Mouse (Mus musculus) lung, postnatal 0 days (tissue): ENCODE measurements around the gene Mettl8. TPM values are rescaled to one million over a fixed set of nuclear protein-coding genes. Genes with fewer than 3 reads are reported as not detected.

Experiments used
- ATAC-seq: fragments of 200-750 bp; cut with Nextera tagmentation; 2 replicates; pipeline ENCODE4 v1.8.0; 2017; ENCODE audit warnings: moderate library complexity
- DNase-seq: peaks from one replicate; pipeline ENCODE4 v3.0.0-alpha.2; 2016; ENCODE audit warnings: low spot score
- H3K27ac ChIP-seq: fragments of 300-500 bp; sonication (generic); 2 replicates; pipeline ENCODE4 v1.5.1; 2014; ENCODE audit warnings: antibody characterized with exemption, mild to moderate bottlenecking, low read length, mixed read lengths
- H3K27me3 ChIP-seq: fragments of 300-500 bp; sonication (generic); replicated peaks from 2 replicates; pipeline ENCODE4 v1.6.1; 2014; ENCODE audit warnings: low read length, mixed read lengths; ENCODE audit not compliant: insufficient read depth
- H3K36me3 ChIP-seq: fragments of 300-500 bp; sonication (generic); 2 replicates; pipeline ENCODE4 v1.6.1; 2014; ENCODE audit warnings: low read length, mixed read lengths; ENCODE audit not compliant: insufficient read depth
- H3K4me1 ChIP-seq: fragments of 300-500 bp; sonication (generic); 2 replicates; pipeline ENCODE4 v1.6.1; 2014; ENCODE audit warnings: antibody characterized with exemption, low read depth, low read length, mixed read lengths; ENCODE audit not compliant: insufficient read depth
- H3K4me2 ChIP-seq: fragments of 300-500 bp; sonication (generic); replicated peaks from 2 replicates; pipeline ENCODE4 v1.6.1; 2014; ENCODE audit warnings: low read depth, mild to moderate bottlenecking, low read length, moderate library complexity, mixed read lengths
- H3K4me3 ChIP-seq: fragments of 300-500 bp; sonication (generic); 2 replicates; pipeline ENCODE4 v1.5.1; 2014; ENCODE audit warnings: low read depth, low read length
- H3K9ac ChIP-seq: fragments of 300-500 bp; sonication (generic); replicated peaks from 2 replicates; pipeline ENCODE4 v1.6.1; 2014; ENCODE audit warnings: low read depth, mild to moderate bottlenecking
- H3K9me3 ChIP-seq: fragments of 300-500 bp; sonication (generic); 2 replicates; pipeline ENCODE4 v1.6.1; 2016; ENCODE audit warnings: low read length, mixed read lengths
- CTCF ChIP-seq: IDR thresholded peaks from 2 replicates; pipeline ENCODE4 v1.5.1; 2016; ENCODE audit warnings: antibody characterized with exemption, mild to moderate bottlenecking
- EP300 ChIP-seq: IDR thresholded peaks from 2 replicates; pipeline ENCODE4 v1.6.1; 2016; ENCODE audit warnings: antibody characterized with exemption, mild to moderate bottlenecking, control low read depth
- WGBS: fragments of 180-500 bp; shearing (Covaris S2); extraction: QIAGEN DNeasy Blood & Tissue Kit; methylation state at CpG from one replicate; pipeline ENCODE4 v1.1.7; 2014; 5-methylcytosine and 5-hydroxymethylcytosine counted together
- polyA plus RNA-seq: library from polyadenylated mRNA; unstranded; fragments of >200 nt; fragmentation: Nextera tagmentation; extraction: Ambion mirVana; gene quantifications from 2 replicates; pipeline ENCODE4 v1.2.1, GENCODE M21; 2015

Gene Mettl8
- polyA plus RNA-seq, 1 experiment from 2014 or later = 8.6 TPM

DNA sequence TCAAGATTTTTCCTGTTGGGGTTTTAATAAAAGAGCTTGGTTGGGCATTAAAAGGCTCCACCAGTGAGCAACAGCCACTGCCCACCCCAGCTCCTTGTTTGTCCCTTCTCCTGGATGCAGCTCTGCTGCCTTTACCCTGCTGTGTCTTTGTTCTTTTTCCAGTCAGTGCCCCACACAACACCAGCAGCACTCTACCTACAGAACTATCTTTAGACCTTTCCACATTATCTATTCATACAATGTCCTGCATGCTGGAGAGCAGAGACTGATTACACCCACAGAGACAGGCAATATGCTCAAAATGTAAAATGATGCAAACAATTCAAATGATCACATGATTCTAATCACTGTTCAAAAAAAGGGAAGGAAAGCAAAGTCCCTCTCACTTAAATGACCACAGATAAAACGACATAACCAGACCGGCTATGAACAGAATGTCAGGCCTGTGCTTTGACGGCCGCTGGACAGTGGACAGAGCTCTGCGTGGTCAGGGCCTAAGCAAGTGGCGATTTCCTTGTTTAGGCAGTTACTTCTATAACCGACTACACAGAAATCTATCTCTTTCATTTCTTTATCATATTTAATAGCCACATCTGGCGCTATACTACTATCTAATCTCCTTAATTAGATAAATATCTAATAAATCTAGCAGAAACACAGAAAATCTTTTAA lies 35.5 kb downstream of the Mettl8 start:
- ATAC-seq = no peak
- Histone ChIP-seq H3K9ac (no peak overlapping the region), H3K4me2 (no peak overlapping the region), H3K9me3 (no peaks in the 10 kb centered on the region), H3K4me1 (no peaks in the 10 kb centered on the region), H3K27me3 (no peaks in the 10 kb centered on the region), H3K36me3 (no peaks in the 10 kb centered on the region), H3K4me3 (no peak overlapping the region), H3K27ac (no peak overlapping the region)
- no peak for DNase-seq
- WGBS = 75% methylated on average over 8 of the region's 8 CpGs
- no peak for TF ChIP-seq EP300
- no peak for TF ChIP-seq CTCF

DNA sequence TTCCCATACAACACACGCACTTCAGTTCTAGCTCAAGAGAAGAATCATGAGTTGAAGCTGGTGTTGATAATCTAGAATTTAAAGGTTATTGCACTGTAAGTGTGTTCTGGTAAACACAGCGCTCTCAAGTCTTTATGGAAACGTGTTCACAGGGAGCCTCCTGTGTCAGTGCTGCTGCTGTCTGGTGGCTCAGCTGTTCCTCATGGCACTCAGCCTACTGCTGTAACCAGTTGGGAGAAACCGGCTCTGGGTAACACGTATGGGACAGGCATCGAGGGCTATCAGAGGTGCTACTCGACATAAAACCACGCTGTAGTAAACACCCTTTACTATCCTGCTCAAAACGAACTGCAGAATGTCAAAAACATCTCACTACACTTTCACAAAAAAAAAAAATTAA lies 36.1 kb downstream of the Mettl8 start:
- H3K4me1 ChIP-seq = no peaks in the 10 kb centered on the region
- no peak overlapping the region for H3K9ac ChIP-seq
- no peak for DNase-seq
- WGBS = 58% methylated on average over 9 of the region's 9 CpGs
- H3K9me3 ChIP-seq = no peaks in the 10 kb centered on the region
- H3K27ac ChIP-seq = no peak overlapping the region
- TF ChIP-seq CTCF = no peak
- no peak for TF ChIP-seq EP300
- H3K36me3 ChIP-seq = no peaks in the 10 kb centered on the region
- no peak overlapping the region for H3K4me3 ChIP-seq
- no peak overlapping the region for H3K4me2 ChIP-seq
- ATAC-seq = no peak
- no peaks in the 10 kb centered on the region for H3K27me3 ChIP-seq

- ATAC-seq = no peak
- WGBS = 93% methylated on average over 7 of the region's 7 CpGs
- Histone ChIP-seq H3K9me3 (no peaks in the 10 kb centered on the region), H3K4me1 (no peaks in the 10 kb centered on the region), H3K4me3 (no peak overlapping the region), H3K27me3 (no peaks in the 10 kb centered on the region), H3K27ac (no peak overlapping the region), H3K4me2 (no peak overlapping the region), H3K9ac (no peak overlapping the region), H3K36me3 (no peaks in the 10 kb centered on the region)
- TF ChIP-seq CTCF (no peak), EP300 (no peak)
- no peak for DNase-seq
These were observed 41.9 kb downstream of the Mettl8 start for GRCm38 (mm10) chr2:71013521-71013920.

GRCm38 (mm10) chr2:71011816-71012215 lies 43.6 kb downstream of the Mettl8 start:
- no peaks in the 10 kb centered on the region for H3K4me1 ChIP-seq
- H3K4me2 ChIP-seq = no peak overlapping the region
- H3K9me3 ChIP-seq = no peaks in the 10 kb centered on the region
- ATAC-seq (no peak), DNase-seq (no peak)
- no peak overlapping the region for H3K9ac ChIP-seq
- TF ChIP-seq CTCF (no peak), EP300 (no peak)
- no peaks in the 10 kb centered on the region for H3K36me3 ChIP-seq
- H3K27ac ChIP-seq = no peak overlapping the region
- no peak overlapping the region for H3K4me3 ChIP-seq
- H3K27me3 ChIP-seq = no peaks in the 10 kb centered on the region
- 93% methylated on average over 1 of the region's 1 CpGs for WGBS

DNA sequence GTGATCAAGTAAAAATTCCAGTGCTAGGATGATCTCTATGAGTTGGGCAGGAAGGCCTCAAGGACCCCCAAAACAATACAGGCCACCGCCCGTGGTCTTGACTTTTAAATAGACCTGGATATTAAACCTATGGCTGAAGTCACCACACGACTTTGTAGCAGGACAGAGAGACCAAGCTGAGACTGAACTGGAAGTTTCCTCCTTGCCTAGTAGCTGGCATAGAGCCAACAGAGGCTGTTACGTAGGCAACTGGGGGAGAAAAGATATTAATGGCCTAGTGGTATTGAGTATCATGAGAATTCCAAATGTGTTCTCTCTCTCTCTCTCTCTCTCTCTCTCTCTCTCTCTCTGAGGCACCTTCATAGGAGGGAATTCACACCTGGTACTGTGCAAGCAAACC lies 51.0 kb downstream of the Mettl8 start:
- Histone ChIP-seq H3K36me3 (no peaks in the 10 kb centered on the region), H3K9ac (no peak overlapping the region), H3K4me2 (no peak overlapping the region), H3K27ac (no peak overlapping the region), H3K27me3 (no peaks in the 10 kb centered on the region), H3K9me3 (no peaks in the 10 kb centered on the region), H3K4me1 (no peaks in the 10 kb centered on the region), H3K4me3 (no peak overlapping the region)
- ATAC-seq (no peak), DNase-seq (no peak)
- 46% methylated on average over 4 of the region's 4 CpGs for WGBS
- TF ChIP-seq CTCF = no peak
- TF ChIP-seq EP300 = no peak

DNA sequence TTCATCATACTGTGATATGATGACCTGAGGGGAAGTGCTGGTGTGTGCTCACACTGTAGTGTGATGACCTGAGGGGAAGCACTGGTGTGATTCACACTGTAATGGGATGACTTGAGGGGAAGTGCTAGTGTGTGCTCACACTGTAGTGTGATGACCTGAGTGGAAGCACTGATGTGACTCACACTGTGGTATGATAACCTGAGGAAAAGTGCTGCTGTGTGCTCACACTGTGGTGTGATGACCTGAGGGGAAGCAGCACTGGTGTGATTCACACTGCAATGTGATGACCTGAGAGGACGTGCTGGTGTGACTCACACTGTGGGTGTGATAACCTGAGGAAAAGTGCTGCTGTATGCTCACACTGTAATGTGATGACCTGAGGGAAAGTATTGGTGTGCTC lies 52.9 kb downstream of the Mettl8 start:
- H3K4me2 ChIP-seq = no peak overlapping the region
- no peaks in the 10 kb centered on the region for H3K27me3 ChIP-seq
- H3K36me3 ChIP-seq = no peaks in the 10 kb centered on the region
- no peaks in the 10 kb centered on the region for H3K9me3 ChIP-seq
- no peak overlapping the region for H3K27ac ChIP-seq
- no peak for DNase-seq
- ATAC-seq = no peak
- TF ChIP-seq CTCF (no peak), EP300 (no peak)
- no peak overlapping the region for H3K4me3 ChIP-seq
- H3K9ac ChIP-seq = no peak overlapping the region
- no peaks in the 10 kb centered on the region for H3K4me1 ChIP-seq
- 70% methylated on average over 1 of the region's 1 CpGs for WGBS

DNA sequence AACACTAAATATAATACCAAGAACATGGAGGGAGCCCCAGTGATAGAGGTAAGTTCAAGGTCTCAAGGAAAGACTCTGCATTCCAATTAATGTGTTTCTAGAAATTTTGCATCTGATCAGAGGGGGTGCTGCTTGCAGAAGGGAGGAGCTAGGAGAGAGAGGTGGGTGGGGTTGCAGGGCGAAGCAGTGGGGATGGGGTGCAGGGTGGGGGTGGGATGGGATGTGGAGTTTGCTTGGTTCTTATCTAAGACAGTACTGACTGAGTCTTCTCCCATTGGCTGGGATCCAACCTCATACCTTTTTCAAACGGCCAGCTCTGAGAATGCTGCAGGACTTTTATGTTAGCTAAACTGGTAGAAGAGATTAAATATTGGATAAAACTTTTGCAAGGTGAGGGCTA lies 56.6 kb downstream of the Mettl8 start:
- no peaks in the 10 kb centered on the region for H3K9me3 ChIP-seq
- DNase-seq = no peak
- no peaks in the 10 kb centered on the region for H3K4me1 ChIP-seq
- no peak overlapping the region for H3K4me2 ChIP-seq
- no peak overlapping the region for H3K4me3 ChIP-seq
- TF ChIP-seq CTCF (no peak), EP300 (no peak)
- no peak for ATAC-seq
- no peak overlapping the region for H3K27ac ChIP-seq
- no peaks in the 10 kb centered on the region for H3K27me3 ChIP-seq
- H3K9ac ChIP-seq = no peak overlapping the region
- no peaks in the 10 kb centered on the region for H3K36me3 ChIP-seq
- 54% methylated on average over 2 of the region's 2 CpGs for WGBS
